Mouse (Mus musculus) neural tube, embryonic 15.5 days (tissue): ENCODE measurements around the gene Snd1. TPM values are rescaled to one million over a fixed set of nuclear protein-coding genes. Genes with fewer than 3 reads are reported as not detected.

Experiments
- ATAC-seq: fragments of 200-750 bp; cut with Nextera tagmentation; 2 replicates; pipeline ENCODE4 v1.8.0; 2017; ENCODE audit warnings: mild to moderate bottlenecking, moderate TSS enrichment, moderate library complexity; ENCODE audit not compliant: low FRiP score
- H3K27ac ChIP-seq: fragments of 300-500 bp; sonication (generic); replicated peaks from 2 replicates; pipeline ENCODE4 v1.5.1; 2015; ENCODE audit warnings: mild to moderate bottlenecking, inconsistent platforms
- H3K27me3 ChIP-seq: fragments of 300-500 bp; sonication (generic); replicated peaks from 2 replicates; pipeline ENCODE4 v1.6.1; 2015; ENCODE audit warnings: inconsistent platforms
- H3K36me3 ChIP-seq: fragments of 300-500 bp; sonication (generic); 2 replicates; pipeline ENCODE4 v1.6.1; 2015; ENCODE audit warnings: inconsistent platforms
- H3K4me1 ChIP-seq: fragments of 300-500 bp; sonication (generic); 2 replicates; pipeline ENCODE4 v1.6.1; 2015; ENCODE audit warnings: inconsistent platforms
- H3K4me2 ChIP-seq: fragments of 300-500 bp; sonication (generic); 2 replicates; pipeline ENCODE4 v1.6.1; 2015; ENCODE audit warnings: inconsistent platforms, mild to moderate bottlenecking, moderate library complexity
- H3K4me3 ChIP-seq: fragments of 300-500 bp; sonication (generic); replicated peaks from 2 replicates; pipeline ENCODE4 v1.5.1; 2015; ENCODE audit warnings: mild to moderate bottlenecking, inconsistent platforms
- H3K9ac ChIP-seq: fragments of 300-500 bp; sonication (generic); replicated peaks from 2 replicates; pipeline ENCODE4 v1.6.1; 2015; ENCODE audit warnings: mild to moderate bottlenecking, inconsistent platforms
- H3K9me3 ChIP-seq: fragments of 300-500 bp; sonication (generic); replicated peaks from 2 replicates; pipeline ENCODE4 v1.6.1; 2016; ENCODE audit warnings: inconsistent platforms
- WGBS: fragments of 180-500 bp; shearing (Covaris S2); methylation state at CpG from one replicate; pipeline ENCODE4 v1.1.7; 2015; ENCODE audit warnings: mixed read lengths; 5-methylcytosine and 5-hydroxymethylcytosine counted together
- polyA plus RNA-seq: library from polyadenylated mRNA; unstranded; fragments of >200 nt; fragmentation: Nextera tagmentation; extraction: Ambion mirVana; gene quantifications from 2 replicates; pipeline ENCODE4 v1.2.1, GENCODE M21; 2015

The Snd1 gene
- polyA plus RNA-seq, 1 experiment from 2014 or later: 71.1 TPM

GRCm38 (mm10) chr6:28978031-28978430 is 503.1 kb downstream of the Snd1 start:
- no peak overlapping the region for H3K4me3 ChIP-seq
- H3K27ac ChIP-seq: no peak overlapping the region
- H3K4me1 ChIP-seq: peaks cover 29% of the 10 kb centered on the region
- H3K4me2 ChIP-seq: no peak overlapping the region
- no peak overlapping the region for H3K9ac ChIP-seq
- 57% methylated on average over 5 of the region's 5 CpGs for WGBS
- H3K27me3 ChIP-seq: peaks cover 12% of the 10 kb centered on the region; the same call in 1 of the 2 replicates
- no peaks in the 10 kb centered on the region for H3K9me3 ChIP-seq
- ATAC-seq: no peak
- no peaks in the 10 kb centered on the region for H3K36me3 ChIP-seq

DNA sequence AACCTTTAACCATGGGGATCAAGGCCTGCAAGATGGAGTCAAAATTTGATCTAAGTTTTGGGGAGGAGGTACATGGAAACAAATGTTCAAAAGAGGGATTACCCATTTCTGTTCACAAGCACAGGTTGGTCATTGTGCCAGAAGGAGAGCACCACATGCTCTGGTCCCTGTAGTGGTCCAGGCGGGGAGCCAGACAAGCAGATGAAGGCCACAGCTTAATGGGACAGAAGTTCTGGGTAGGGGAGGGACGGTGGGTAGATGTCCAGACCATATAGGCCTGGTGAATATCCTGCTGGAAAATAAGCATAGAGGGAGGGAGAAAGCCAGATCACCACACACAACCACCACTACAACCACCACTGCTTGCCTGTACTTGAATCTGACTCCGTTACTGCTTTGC is 503.9 kb downstream of the Snd1 start:
- no peak overlapping the region for H3K9ac ChIP-seq
- H3K27ac ChIP-seq: no peak overlapping the region
- no peaks in the 10 kb centered on the region for H3K9me3 ChIP-seq
- no peaks in the 10 kb centered on the region for H3K36me3 ChIP-seq
- H3K27me3 ChIP-seq: peaks cover 12% of the 10 kb centered on the region; the same call in 1 of the 2 replicates
- WGBS: 91% methylated on average over 3 of the region's 3 CpGs
- ATAC-seq: no peak
- H3K4me2 ChIP-seq: no peak overlapping the region
- no peak overlapping the region for H3K4me3 ChIP-seq
- peaks cover 29% of the 10 kb centered on the region for H3K4me1 ChIP-seq

GRCm38 (mm10) chr6:28979586-28979985 is 504.6 kb downstream of the Snd1 start:
- 76% methylated on average over 8 of the region's 8 CpGs for WGBS
- H3K4me2 ChIP-seq: peak overlapping the region; percentile 93; the same call in 1 of the 2 replicates
- no peaks in the 10 kb centered on the region for H3K9me3 ChIP-seq
- H3K9ac ChIP-seq: no peak overlapping the region
- peaks cover 12% of the 10 kb centered on the region; the same call in 1 of the 2 replicates for H3K27me3 ChIP-seq
- ATAC-seq: no peak
- peaks cover 29% of the 10 kb centered on the region for H3K4me1 ChIP-seq
- H3K27ac ChIP-seq: no peak overlapping the region
- H3K4me3 ChIP-seq: no peak overlapping the region
- no peaks in the 10 kb centered on the region for H3K36me3 ChIP-seq

GRCm38 (mm10) chr6:28980219-28980618 is 505.3 kb downstream of the Snd1 start:
- peak; percentile 56 for ATAC-seq
- Histone ChIP-seq H3K9me3 (no peaks in the 10 kb centered on the region), H3K27me3 (peaks cover 12% of the 10 kb centered on the region; the same call in 1 of the 2 replicates), H3K4me2 (peak overlapping the region; percentile 93), H3K4me3 (peak overlapping the region; percentile 52), H3K36me3 (no peaks in the 10 kb centered on the region), H3K9ac (peak overlapping the region; percentile 77), H3K4me1 (peaks cover 29% of the 10 kb centered on the region), H3K27ac (peak overlapping the region; percentile 88)
- WGBS: under 1% methylated on average over 14 of the region's 14 CpGs

GRCm38 (mm10) chr6:28980750-28981584 is 506.0 kb downstream of the Snd1 start:
- H3K9me3 ChIP-seq: no peaks in the 10 kb centered on the region
- H3K36me3 ChIP-seq: no peaks in the 10 kb centered on the region
- peaks cover 12% of the 10 kb centered on the region; the same call in 1 of the 2 replicates for H3K27me3 ChIP-seq
- peaks cover 29% of the 10 kb centered on the region for H3K4me1 ChIP-seq
- H3K9ac ChIP-seq: peak overlapping the region; percentile 77
- under 1% methylated on average over 56 of the region's 56 CpGs for WGBS
- peak overlapping the region; percentile 52 for H3K4me3 ChIP-seq
- ATAC-seq: peak; percentile 90
- H3K4me2 ChIP-seq: peak overlapping the region; percentile 93
- H3K27ac ChIP-seq: peak overlapping the region; percentile 88

GRCm38 (mm10) chr6:28981585-28981948 is 506.6 kb downstream of the Snd1 start:
- Histone ChIP-seq H3K36me3 (no peaks in the 10 kb centered on the region), H3K4me3 (peak overlapping the region; percentile 52), H3K4me1 (peaks cover 29% of the 10 kb centered on the region), H3K9ac (peak overlapping the region; percentile 77), H3K27me3 (peaks cover 12% of the 10 kb centered on the region; the same call in 1 of the 2 replicates), H3K4me2 (peak overlapping the region; percentile 93), H3K27ac (peak overlapping the region; percentile 88), H3K9me3 (no peaks in the 10 kb centered on the region)
- 3% methylated on average over 18 of the region's 18 CpGs for WGBS
- ATAC-seq: peak; percentile 50; the same call in 1 of the 2 replicates

GRCm38 (mm10) chr6:28981966-28982701 is 507.2 kb downstream of the Snd1 start:
- 16% methylated on average over 18 of the region's 18 CpGs for WGBS

DNA sequence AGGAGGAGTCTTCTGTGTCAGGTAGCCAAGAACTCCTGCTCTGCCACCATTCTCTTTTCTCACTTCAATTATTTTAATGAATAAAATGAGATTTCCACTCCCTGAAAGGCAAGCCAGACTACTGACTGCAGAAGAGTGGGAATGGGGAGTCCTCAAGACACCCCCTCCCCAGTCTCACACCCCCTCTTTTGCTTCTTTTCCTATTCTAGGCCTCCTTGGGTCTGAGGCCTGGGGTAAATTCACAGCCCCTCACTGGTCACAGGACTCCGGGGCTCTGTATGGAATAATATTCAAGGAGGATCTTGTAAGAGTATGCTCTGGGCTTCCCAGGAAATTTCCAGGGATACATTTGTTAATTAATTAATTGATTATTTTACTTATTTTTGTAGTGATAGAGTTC is 507.9 kb downstream of the Snd1 start:
- 91% methylated on average over 1 of the region's 1 CpGs for WGBS
- Histone ChIP-seq H3K27ac (no peak overlapping the region), H3K4me3 (0 out of 2 replicates have a peak overlapping the region, but pooled peaks have one; percentile 52), H3K9me3 (no peaks in the 10 kb centered on the region), H3K4me1 (peaks cover 34% of the 10 kb centered on the region), H3K27me3 (0 out of 2 replicates have a peak, but pooled peaks cover 7% of the 10 kb centered on the region), H3K36me3 (no peaks in the 10 kb centered on the region), H3K9ac (no peak overlapping the region), H3K4me2 (peak overlapping the region; percentile 93)
- ATAC-seq: no peak

More at GRCm38 (mm10) chr6:28981966-28982701, 507.2 kb downstream of the Snd1 start:
- peak overlapping the region; percentile 52 for H3K4me3 ChIP-seq
- ATAC-seq: no peak
- no peaks in the 10 kb centered on the region for H3K36me3 ChIP-seq
- peak overlapping the region; percentile 88 for H3K27ac ChIP-seq
- peaks cover 11% of the 10 kb centered on the region; the same call in 1 of the 2 replicates for H3K27me3 ChIP-seq
- peak overlapping the region; percentile 93 for H3K4me2 ChIP-seq
- H3K4me1 ChIP-seq: peaks cover 29% of the 10 kb centered on the region
- H3K9me3 ChIP-seq: no peaks in the 10 kb centered on the region
- H3K9ac ChIP-seq: peak overlapping the region; percentile 77

Other genes starting within 250 kb of the Snd1 start
- gene Zfp800, start 77.1 kb upstream of the Snd1 start, polyA plus RNA-seq: 21.1 and 21.3 TPM in 2 replicates
- 429 and 444 TPM in 2 replicates for gene Arf5, start 51.6 kb upstream of the Snd1 start, polyA plus RNA-seq
- gene Fscn3, start 47.4 kb upstream of the Snd1 start, polyA plus RNA-seq: not detected in 2 replicates
- gene Gcc1, start 46.7 kb upstream of the Snd1 start, polyA plus RNA-seq: 11.0 and 12.8 TPM in 2 replicates
- gene Pax4, start 25.8 kb upstream of the Snd1 start, polyA plus RNA-seq: not detected in 2 replicates